Mouse (Mus musculus) heart, embryonic 14.5 days (tissue): ENCODE results near the gene Zfp472. TPM values are rescaled to one million over a fixed set of nuclear protein-coding genes. Genes with fewer than 3 reads are reported as not detected.

ENCODE experiments used
- ATAC-seq: fragments of 200-750 bp; cut with Nextera tagmentation; 2 replicates; pipeline ENCODE4 v1.8.0; 2017; ENCODE audit warnings: low read depth, moderate TSS enrichment; ENCODE audit not compliant: insufficient number of reproducible peaks, insufficient read depth, low FRiP score
- H3K27ac ChIP-seq, 2 experiments: fragments of 200-500 bp in 1 of 2; fragments of 300-500 bp in 1 of 2; sonication (generic) in 1 of 2; replicated peaks in 1 of 2; 2 replicates each; pipeline ENCODE4 v1.5.1; 2012 to 2014; ENCODE audit warnings: low read depth in 2 of 2, low read length in 2 of 2, control low read depth in 1 of 2, mild to moderate bottlenecking in 1 of 2, mixed read lengths in 1 of 2; ENCODE audit not compliant: control insufficient read depth in 1 of 2, insufficient read depth in 1 of 2
- H3K27me3 ChIP-seq: fragments of 300-500 bp; sonication (generic); 2 replicates; pipeline ENCODE4 v1.6.1; 2014; ENCODE audit warnings: mild to moderate bottlenecking, low read length, control low read depth; ENCODE audit not compliant: control insufficient read depth, insufficient read depth
- H3K36me3 ChIP-seq: fragments of 300-500 bp; sonication (generic); 2 replicates; pipeline ENCODE4 v1.6.1; 2014; ENCODE audit warnings: mild to moderate bottlenecking, control low read depth, low read length, mixed read lengths; ENCODE audit not compliant: control insufficient read depth, insufficient read depth
- H3K4me1 ChIP-seq, 2 experiments: fragments of 200-500 bp in 1 of 2; fragments of 300-500 bp in 1 of 2; sonication (generic) in 1 of 2; 2 replicates each; pipeline ENCODE4 v1.6.1; 2012 to 2014; ENCODE audit warnings: low read length in 2 of 2, control low read depth in 1 of 2, mixed read lengths in 1 of 2; ENCODE audit not compliant: control insufficient read depth in 2 of 2, insufficient read depth in 2 of 2
- H3K4me2 ChIP-seq: fragments of 300-500 bp; sonication (generic); 2 replicates; pipeline ENCODE4 v1.6.1; 2014; ENCODE audit warnings: mild to moderate bottlenecking, low read length
- H3K4me3 ChIP-seq, 2 experiments: fragments of 200-500 bp in 1 of 2; fragments of 300-500 bp in 1 of 2; sonication (generic) in 1 of 2; 2 replicates each; pipeline ENCODE4 v1.5.1; 2012 to 2014; ENCODE audit warnings: low read length in 2 of 2, mild to moderate bottlenecking in 2 of 2, control low read depth in 1 of 2, low read depth in 1 of 2, moderate library complexity in 1 of 2; ENCODE audit not compliant: control insufficient read depth in 1 of 2, insufficient read depth in 1 of 2
- H3K9ac ChIP-seq: fragments of 300-500 bp; sonication (generic); 2 replicates; pipeline ENCODE4 v1.6.1; 2014; ENCODE audit warnings: mild to moderate bottlenecking, low read length
- H3K9me3 ChIP-seq: fragments of 300-500 bp; sonication (generic); 2 replicates; pipeline ENCODE4 v1.6.1; 2016; ENCODE audit warnings: low read length, control low read depth; ENCODE audit not compliant: control insufficient read depth
- WGBS: fragments of 180-500 bp; shearing (Covaris S2); extraction: QIAGEN DNeasy Blood & Tissue Kit; methylation state at CpG from one replicate; pipeline ENCODE4 v1.1.7; 2014; 5-methylcytosine and 5-hydroxymethylcytosine counted together
- polyA plus RNA-seq: library from polyadenylated mRNA; unstranded; fragments of >200 nt; fragmentation: Nextera tagmentation; extraction: Ambion mirVana; gene quantifications from 2 replicates; pipeline ENCODE4 v1.2.1, GENCODE M21; 2014

Gene Zfp472
- polyA plus RNA-seq: 5.0 and 5.4 TPM in 2 replicates

GRCm38 (mm10) chr17:32965623-32966290, at the start of gene Zfp472:
Gene Zfp472, plus strand, starts transcription at chr17:32965814.
- H3K9me3 ChIP-seq: 0 out of 2 replicates have a peak, but pooled peaks cover 3% of the 10 kb centered on the region
- peak; percentile 95 for ATAC-seq
- no peaks in the 10 kb centered on the region for H3K27me3 ChIP-seq
- H3K4me3 ChIP-seq: peak within 1 kb of the TSS; percentile 79 to 88
- H3K27ac ChIP-seq: peak within 1 kb of the TSS; percentile 84 to 89
- peak within 1 kb of the TSS; percentile 93 for H3K4me2 ChIP-seq
- under 1% methylated on average over 33 of the region's 33 CpGs for WGBS
- H3K4me1 ChIP-seq: peaks cover 7 to 12% of the 10 kb centered on the region in 2 experiments
- no peaks in the 10 kb centered on the region for H3K36me3 ChIP-seq
- H3K9ac ChIP-seq: peak within 1 kb of the TSS; percentile 88

DNA sequence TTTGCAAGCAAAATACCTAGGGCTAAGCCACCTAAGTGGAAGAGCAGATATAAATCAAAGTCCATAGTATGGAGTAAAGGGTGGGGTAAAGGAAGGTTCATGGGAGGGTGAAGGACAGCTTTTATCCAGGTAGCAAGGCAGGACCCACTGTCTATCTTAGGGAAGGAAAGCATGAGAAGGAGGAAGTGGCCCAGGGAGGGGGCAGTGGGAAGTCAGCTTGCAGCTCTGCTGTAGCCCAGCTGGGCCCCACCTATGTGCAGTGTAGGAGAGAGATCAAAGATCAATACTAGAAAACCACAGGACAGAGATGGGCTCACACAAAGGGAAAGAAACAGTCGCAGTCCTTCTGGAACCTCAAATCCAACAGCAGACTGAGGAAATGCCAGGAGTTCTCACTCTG, 49.5 kb upstream of the Zfp472 start:
- Histone ChIP-seq H3K4me2 (no peak overlapping the region), H3K36me3 (no peaks in the 10 kb centered on the region), H3K4me3 (no peak overlapping the region), H3K27me3 (peaks cover 10% of the 10 kb centered on the region; the same call in 1 of the 2 replicates), H3K9ac (no peak overlapping the region), H3K4me1 (no peaks in the 10 kb centered on the region), H3K27ac (no peak overlapping the region), H3K9me3 (peaks cover 9% of the 10 kb centered on the region)
- ATAC-seq: no peak
- 71% methylated on average over 1 of the region's 1 CpGs for WGBS

GRCm38 (mm10) chr17:32917131-32917530, 48.5 kb upstream of the Zfp472 start, which contains the start of gene Cyp4f14:
Gene Cyp4f14, minus strand, starts transcription at chr17:32917342.
- Histone ChIP-seq H3K4me3 (no peak within 1 kb of the TSS), H3K9me3 (peaks cover 11% of the 10 kb centered on the region), H3K27me3 (0 out of 2 replicates have a peak, but pooled peaks cover 6% of the 10 kb centered on the region), H3K4me2 (no peak within 1 kb of the TSS), H3K27ac (no peak within 1 kb of the TSS), H3K9ac (no peak within 1 kb of the TSS), H3K36me3 (no peaks in the 10 kb centered on the region), H3K4me1 (no peaks in the 10 kb centered on the region)
- ATAC-seq: no peak
- 55% methylated on average over 2 of the region's 2 CpGs for WGBS

DNA sequence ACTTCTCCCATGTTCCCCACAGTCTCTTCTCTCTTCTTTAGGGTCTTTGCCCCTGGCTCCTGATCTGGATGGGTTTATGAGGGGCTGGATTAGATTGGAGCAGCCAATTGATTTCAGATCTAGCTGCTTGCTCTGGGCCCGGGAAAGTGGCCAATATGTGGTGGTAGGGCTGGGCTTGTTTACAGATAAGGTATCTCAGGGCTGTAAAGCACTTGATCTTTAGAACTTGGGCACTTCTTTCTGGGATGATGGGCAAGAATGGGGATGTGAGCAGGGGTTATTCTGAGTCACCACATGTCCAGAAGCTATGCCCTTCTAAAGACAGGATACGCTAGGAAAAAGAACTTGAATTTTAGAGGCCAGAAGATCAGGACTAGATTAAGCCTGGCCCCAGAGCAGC, 46.5 kb upstream of the Zfp472 start:
- H3K4me2 ChIP-seq: no peak overlapping the region
- no peaks in the 10 kb centered on the region for H3K27me3 ChIP-seq
- H3K36me3 ChIP-seq: no peaks in the 10 kb centered on the region
- H3K4me3 ChIP-seq: no peak overlapping the region
- H3K4me1 ChIP-seq: no peaks in the 10 kb centered on the region
- no peak for ATAC-seq
- H3K9ac ChIP-seq: no peak overlapping the region
- H3K9me3 ChIP-seq: peaks cover 11% of the 10 kb centered on the region
- 42% methylated on average over 2 of the region's 2 CpGs for WGBS
- no peak overlapping the region for H3K27ac ChIP-seq

GRCm38 (mm10) chr17:32923681-32924080, 41.9 kb upstream of the Zfp472 start:
- Histone ChIP-seq H3K4me3 (no peak overlapping the region), H3K27me3 (no peaks in the 10 kb centered on the region), H3K4me2 (no peak overlapping the region), H3K36me3 (no peaks in the 10 kb centered on the region), H3K9me3 (peaks cover 11% of the 10 kb centered on the region), H3K4me1 (peaks cover 2 to 6% of the 10 kb centered on the region in 2 experiments; a peak in 3 of 4 replicates), H3K9ac (no peak overlapping the region), H3K27ac (no peak overlapping the region)
- no peak for ATAC-seq
- WGBS: 88% methylated on average over 1 of the region's 1 CpGs

DNA sequence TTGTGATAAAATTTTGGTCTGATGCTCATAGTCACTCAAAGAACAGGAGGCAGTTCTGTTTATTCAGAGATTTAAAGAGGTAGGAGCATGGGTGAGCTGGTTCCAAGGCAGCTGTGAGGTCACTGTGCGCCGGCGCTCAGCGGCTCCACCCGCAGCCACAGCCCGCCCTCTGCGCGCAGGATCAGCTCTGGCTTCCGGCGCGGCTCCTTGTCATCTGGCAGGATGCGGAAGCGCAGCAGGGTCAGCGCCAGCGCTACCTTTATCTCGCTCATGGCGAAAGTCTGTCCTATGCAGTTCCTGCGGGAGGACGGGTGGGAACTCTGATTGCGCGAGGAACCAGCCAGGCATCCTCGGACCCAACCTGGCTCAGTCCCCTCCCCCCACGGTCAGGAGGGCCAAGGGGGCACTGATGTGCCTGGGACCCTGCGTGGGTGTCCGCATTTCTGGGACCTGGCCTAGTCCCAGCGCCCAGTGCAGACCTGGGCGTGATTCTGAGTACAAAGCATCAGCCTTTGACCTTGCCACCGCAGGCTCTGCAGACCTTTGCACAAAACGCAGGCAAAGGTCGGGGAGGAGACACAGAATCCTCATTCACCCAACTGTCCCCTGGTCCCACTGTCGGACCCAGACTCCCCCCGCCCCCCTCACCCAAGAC, 40.8 kb upstream of the Zfp472 start:
- peak overlapping the region; percentile 76 for H3K9ac ChIP-seq
- 17% methylated on average over 32 of the region's 32 CpGs for WGBS
- H3K9me3 ChIP-seq: peaks cover 11% of the 10 kb centered on the region
- peak overlapping the region; percentile 54 to 61 for H3K4me3 ChIP-seq
- peaks cover 2 to 6% of the 10 kb centered on the region in 2 experiments; a peak in 3 of 4 replicates for H3K4me1 ChIP-seq
- peak; percentile 78 for ATAC-seq
- H3K4me2 ChIP-seq: peak overlapping the region; percentile 84
- H3K27me3 ChIP-seq: no peaks in the 10 kb centered on the region
- H3K27ac ChIP-seq: peak overlapping the region; percentile 37 to 38
- no peaks in the 10 kb centered on the region for H3K36me3 ChIP-seq

- Histone ChIP-seq H3K4me3 (no peak overlapping the region), H3K9ac (no peak overlapping the region), H3K27ac (no peak overlapping the region), H3K9me3 (no peaks in the 10 kb centered on the region), H3K36me3 (no peaks in the 10 kb centered on the region), H3K4me1 (peaks cover 2 to 6% of the 10 kb centered on the region in 2 experiments; a peak in 3 of 4 replicates), H3K4me2 (no peak overlapping the region), H3K27me3 (no peaks in the 10 kb centered on the region)
- ATAC-seq: no peak
- 74% methylated on average over 5 of the region's 5 CpGs for WGBS
These were observed 37.8 kb upstream of the Zfp472 start for GRCm38 (mm10) chr17:32927803-32928202.
